Mouse (Mus musculus): ENCODE measurements around the gene Rpain. TPM values are rescaled to one million over a fixed set of nuclear protein-coding genes. Genes with fewer than 3 reads are reported as not detected.

Gene Rpain
- total RNA-seq, 2 experiments from 2014 or later: 33.8 to 35.3 TPM

DNA sequence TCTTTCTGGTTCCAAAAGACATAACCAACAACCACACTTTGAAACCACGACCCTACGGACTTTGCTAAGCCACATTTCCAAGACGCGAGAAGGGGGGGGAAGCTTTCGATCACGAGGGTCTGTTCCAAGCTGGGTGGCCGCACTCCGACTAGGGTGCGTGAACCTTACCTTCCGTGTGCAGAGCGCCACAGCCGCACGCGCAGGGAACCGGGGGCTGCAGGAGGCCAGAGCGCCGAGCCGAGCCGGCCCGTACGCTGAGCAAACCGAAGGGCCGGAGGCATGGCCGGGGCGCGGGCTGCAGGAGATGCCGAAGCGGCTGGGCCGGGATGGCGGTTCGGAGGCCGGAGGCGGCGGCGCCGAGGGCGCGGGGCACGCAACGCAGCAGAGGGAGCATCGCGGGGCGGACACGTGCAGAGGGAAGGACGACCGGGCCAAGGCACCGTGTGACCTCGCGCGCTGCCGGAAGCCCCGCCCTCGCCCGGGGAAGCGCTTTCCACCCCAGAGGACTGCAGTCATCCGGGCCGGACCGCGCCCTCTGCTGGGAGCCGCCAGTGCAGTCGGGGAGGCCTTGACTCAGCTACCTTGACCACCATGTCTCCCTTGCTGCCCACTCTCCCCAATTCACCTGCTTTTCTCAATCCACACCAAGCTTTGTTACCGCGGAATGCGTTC, 12.7 kb downstream of the Rpain start, which contains the start of gene C1qbp:
Gene C1qbp (minus strand): TSS at position 470 of the 672 bp plus-strand sequence.
- DNase-seq (ENCODE audit: low spot score in 2 of 2): peak; percentile 90 to 93

DNA sequence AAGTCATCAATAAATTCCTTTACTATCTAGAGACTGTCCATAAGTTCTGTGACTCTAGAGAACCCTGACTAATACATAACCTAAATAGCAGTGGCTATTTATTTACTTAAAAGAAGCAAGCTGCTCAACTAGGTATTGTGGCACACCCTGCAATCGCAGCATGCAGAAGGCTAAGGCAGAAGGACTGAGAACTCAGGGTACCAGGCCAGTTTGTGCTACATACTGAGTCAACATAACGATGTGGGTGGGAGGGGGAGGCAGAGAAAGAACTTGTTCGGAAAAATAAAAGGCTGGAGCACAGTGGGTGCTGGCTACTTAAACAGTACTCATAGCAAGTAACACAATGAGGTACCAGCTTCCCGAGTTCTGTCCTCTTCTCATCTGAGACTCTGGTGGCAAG, 31.2 kb downstream of the Rpain start:
- peak in 1 of 2 experiments; percentile 71 for DNase-seq (ENCODE audit: low spot score in 2 of 2)

- DNase-seq (ENCODE audit: low spot score in 2 of 2): no peak
Observed at GRCm38 (mm10) chr11:71003611-71004315, 33.8 kb downstream of the Rpain start.

GRCm38 (mm10) chr11:71004316-71004773, 34.3 kb downstream of the Rpain start, which contains the start of gene Dhx33:
TSS of gene Dhx33 (minus strand) at chr11:71004437.
- peak; percentile 94 to 98 for DNase-seq (ENCODE audit: low spot score in 2 of 2)

DNA sequence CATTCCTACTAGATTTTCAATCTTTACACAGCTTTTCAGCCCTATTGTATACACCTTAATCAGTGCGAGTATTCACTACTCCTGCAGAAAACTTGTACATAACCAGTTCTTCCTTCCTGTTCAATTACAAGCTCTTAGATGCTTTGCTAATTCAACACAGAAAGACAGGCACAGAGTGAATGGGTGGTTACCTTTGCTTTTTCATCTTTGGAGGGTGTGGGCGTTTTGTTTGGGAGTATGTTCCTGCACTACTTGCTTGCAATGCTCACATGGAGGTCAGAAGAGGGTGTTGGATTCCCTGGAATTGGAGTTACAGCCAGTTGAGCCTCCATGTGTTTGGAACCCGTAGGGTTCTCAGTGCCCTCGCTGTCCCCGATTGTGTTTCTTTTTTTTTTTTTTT, 35.0 kb downstream of the Rpain start:
- DNase-seq (ENCODE audit: low spot score in 2 of 2): no peak

DNA sequence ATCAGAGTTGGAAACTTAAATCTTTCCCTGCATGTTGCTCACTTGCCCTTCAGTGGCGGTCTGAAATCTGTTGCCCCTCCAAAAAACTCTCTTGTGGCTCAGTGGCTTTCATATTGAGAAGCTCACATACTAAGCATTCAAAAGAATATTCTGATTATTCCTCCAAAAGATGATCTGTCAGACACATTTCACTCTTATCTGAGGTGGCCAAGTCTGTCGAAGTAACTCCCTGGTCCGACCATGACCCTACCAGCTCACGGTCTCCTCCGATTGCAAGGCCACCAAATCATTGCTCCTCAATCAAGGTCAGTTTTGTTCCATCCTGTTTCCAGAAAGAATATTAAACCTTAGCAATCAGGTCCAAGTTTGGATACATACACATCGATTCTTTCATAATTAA, 37.0 kb downstream of the Rpain start:
- DNase-seq (ENCODE audit: low spot score in 2 of 2): no peak

DNA sequence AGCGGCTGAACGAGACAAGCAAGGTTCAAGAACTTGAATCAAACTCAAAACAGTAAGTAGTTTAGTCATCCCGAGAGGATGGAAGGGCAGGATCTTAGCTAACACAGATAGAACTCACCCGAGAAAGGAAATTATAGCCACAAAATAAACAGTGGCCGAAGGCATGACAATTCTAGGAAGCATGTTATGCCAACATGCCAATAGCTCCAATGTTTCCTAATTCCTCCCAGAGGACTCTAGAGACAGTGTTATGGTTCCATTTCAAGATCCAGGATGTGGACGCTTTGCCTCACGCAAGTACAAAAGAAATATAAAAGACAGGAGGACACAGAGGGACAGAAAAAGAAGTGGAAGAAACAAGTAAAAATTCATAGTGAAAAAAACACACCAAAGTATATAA, 37.8 kb downstream of the Rpain start:
- no peak for DNase-seq (ENCODE audit: low spot score in 2 of 2)

GRCm38 (mm10) chr11:71008321-71008720, 38.3 kb downstream of the Rpain start:
- DNase-seq (ENCODE audit: low spot score in 2 of 2): no peak

DNA sequence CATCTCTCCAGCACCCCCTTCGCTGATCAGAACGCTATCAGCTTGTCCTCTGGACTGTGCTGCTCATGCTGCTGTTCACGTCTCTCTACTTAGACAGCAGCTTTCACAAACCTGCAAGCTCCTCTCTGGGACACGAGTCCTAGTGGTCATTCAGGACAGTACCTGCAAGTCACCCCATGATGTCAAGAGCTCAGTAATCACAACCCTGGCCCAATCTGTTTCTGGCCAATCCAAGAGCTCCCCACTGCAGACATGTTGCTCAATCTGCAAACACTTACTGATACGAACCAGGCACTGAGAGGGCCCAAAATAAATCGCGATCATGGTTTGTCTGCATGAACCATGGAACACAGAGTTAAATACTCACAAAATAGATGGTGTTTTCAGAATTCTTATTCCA, 42.7 kb downstream of the Rpain start:
- no peak for DNase-seq (ENCODE audit: low spot score in 2 of 2)

DNA sequence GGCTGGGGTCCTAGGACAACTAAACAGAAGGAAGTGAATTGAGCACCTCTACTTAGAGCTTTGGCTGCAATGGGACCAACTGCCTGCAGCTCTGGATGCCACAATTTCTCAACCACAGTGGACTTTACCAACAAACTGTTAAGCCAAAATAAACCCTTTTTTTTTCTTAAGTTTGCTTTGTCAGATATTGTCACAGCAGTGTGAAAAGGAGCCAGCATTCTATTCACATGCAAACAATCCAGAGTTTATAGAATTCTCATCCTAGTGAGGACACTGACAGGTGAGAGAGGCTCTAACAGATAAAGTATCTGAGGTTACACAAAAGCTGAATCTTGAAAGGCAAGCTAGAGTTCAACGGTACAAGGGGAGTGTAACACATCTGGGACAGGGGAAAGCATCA, 47.0 kb downstream of the Rpain start:
- DNase-seq (ENCODE audit: low spot score in 2 of 2): no peak

DNA sequence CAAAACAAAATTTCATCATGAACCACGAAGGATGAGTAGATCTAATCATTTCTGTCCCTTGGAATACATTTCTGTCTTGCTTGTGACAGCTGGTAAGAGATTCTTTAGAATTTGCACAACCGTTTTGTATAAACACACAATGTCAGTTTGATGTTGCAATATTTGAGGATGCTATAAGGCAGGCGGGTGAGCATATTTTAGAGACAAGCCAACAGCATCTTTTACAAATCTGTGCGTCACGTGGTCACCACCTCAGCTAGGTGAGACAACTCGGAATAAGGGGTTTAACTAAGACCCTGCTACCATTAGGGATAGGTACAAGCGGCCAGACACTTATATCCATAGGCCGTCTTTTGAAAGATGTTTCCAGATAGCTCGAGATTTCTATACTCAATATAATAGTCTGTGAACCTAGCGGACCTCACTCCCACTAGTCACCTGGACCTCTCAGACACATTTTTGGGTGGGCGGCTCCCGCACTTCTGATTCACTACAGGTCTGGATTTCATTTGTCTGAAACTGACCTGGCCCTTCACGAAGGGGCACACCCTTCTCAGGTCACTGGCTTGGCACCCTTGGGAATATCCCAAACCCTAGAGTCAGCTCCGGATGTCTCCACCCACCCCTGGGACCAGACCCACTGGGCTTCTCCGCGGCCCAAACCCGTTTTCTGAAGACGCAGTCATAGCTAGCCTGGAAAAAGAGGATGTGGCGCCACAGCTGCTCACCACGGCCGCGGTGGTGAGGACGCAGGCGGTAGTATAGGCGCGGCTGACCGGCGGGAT, 48.6 kb downstream of the Rpain start:
- no peak for DNase-seq (ENCODE audit: low spot score in 2 of 2)

DNA sequence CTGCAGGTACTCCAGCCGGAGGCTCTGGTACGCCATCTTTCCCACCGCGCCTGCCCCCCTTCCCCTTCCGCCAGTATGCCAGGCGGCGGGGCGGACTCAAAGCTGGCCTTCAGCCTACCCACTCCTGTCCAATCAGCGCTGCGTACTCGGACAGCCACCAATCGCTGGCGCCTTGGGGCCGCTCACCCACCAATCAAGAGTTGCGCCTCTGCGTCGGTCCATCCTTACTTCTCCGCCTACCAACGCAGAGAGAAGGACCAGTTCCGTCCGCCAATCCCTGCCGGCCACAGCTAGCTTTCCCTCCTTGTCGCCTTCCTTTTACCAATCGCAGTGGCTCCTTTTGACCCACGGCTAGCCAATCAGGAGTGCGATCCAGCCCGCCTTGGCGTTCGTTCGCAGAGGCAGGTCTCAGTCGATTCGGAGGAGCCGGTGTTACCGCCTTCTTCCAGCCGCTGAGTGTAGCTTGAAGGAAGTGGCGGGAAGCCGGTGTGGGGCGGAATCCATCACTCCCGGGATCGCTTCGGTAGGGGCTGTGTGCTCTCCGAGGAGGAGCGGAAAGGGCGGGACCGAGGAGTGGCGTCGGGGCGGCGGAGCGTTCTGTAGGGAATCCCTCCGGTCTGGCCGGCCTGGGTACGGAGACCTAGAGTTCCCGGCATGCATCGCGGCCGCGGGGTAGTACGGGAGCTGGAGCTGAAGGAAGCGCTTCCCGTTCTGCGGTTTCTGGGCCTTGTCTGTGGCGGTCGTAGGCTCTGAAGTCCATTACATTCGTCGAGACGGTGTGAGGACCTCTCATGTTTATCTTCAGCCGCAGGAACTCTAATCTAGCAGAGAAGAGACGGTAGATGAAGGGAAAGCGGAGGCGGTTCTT, 49.4 kb downstream of the Rpain start, which contains the start of the genes Mis12 and Derl2:
Gene Mis12 (plus strand): TSS at position 411 of the 868 bp plus-strand sequence.
Gene Derl2 (minus strand): TSS at position 641 of the 868 bp plus-strand sequence.
- peak; percentile 99 for DNase-seq (ENCODE audit: low spot score in 2 of 2)

Other genes with a start within 250 kb of the Rpain start
- 10 to 100 TPM; 17.7 to 21.0 TPM for gene Zfp3, start 206.0 kb upstream of the Rpain start, total RNA-seq (2021)
- gene Scimp, start 157.6 kb upstream of the Rpain start, total RNA-seq (2021): not detected
- gene Rabep1, start 125.4 kb upstream of the Rpain start, total RNA-seq (2021): 100 to 1,000 TPM; 107 to 109 TPM
- 10 to 100 TPM; 60.4 to 61.1 TPM for gene Nup88, start 240 bp upstream of the Rpain start, total RNA-seq (2021)
- 100 to 1,000 TPM; 102 to 108 TPM for gene C1qbp, start 12.8 kb downstream of the Rpain start, total RNA-seq (2021)
- gene Dhx33, start 34.2 kb downstream of the Rpain start, total RNA-seq (2021): 10 to 100 TPM; 33.6 to 40.7 TPM
- 10 to 100 TPM in 1 of 2 experiments, 1 to 10 TPM in 1; 9.7 to 13.1 TPM for gene Mis12, start 49.4 kb downstream of the Rpain start, total RNA-seq (2021)
- 10 to 100 TPM; 19.4 to 22.0 TPM for gene Derl2, start 49.6 kb downstream of the Rpain start, total RNA-seq (2021)
- 100 to 1,000 TPM; 131 to 145 TPM for gene 6330403K07Rik, start 63.3 kb downstream of the Rpain start, total RNA-seq (2021)
- under 1 TPM; 0.64 to 0.83 TPM for gene Nlrp1a, start 174.5 kb downstream of the Rpain start, total RNA-seq (2021)